Mouse (Mus musculus) intestine, postnatal 0 days (tissue): ENCODE measurements around the gene Zbtb34. TPM values are rescaled to one million over a fixed set of nuclear protein-coding genes. Genes with fewer than 3 reads are reported as not detected.
A peak's percentile ranks its signal among the peaks of the same experiment; 100 is the strongest.

Source experiments
- ATAC-seq: fragments of 200-750 bp; cut with Nextera tagmentation; 2 replicates; pipeline ENCODE4 v1.8.0; 2017; ENCODE audit warnings: mild to moderate bottlenecking, moderate TSS enrichment, moderate library complexity
- H3K27ac ChIP-seq: fragments of 300-500 bp; sonication (generic); 2 replicates; pipeline ENCODE4 v1.5.1; 2014; ENCODE audit warnings: mild to moderate bottlenecking, low read depth, low read length, moderate library complexity
- H3K27me3 ChIP-seq: fragments of 300-500 bp; sonication (generic); replicated peaks from 2 replicates; pipeline ENCODE4 v1.6.1; 2014; ENCODE audit warnings: low read length, mixed read lengths; ENCODE audit not compliant: control insufficient read depth, insufficient read depth
- H3K36me3 ChIP-seq: fragments of 300-500 bp; sonication (generic); 2 replicates; pipeline ENCODE4 v1.6.1; 2014; ENCODE audit warnings: mild to moderate bottlenecking, moderate library complexity; ENCODE audit not compliant: control insufficient read depth, insufficient read depth
- H3K4me1 ChIP-seq: fragments of 300-500 bp; sonication (generic); replicated peaks from 2 replicates; pipeline ENCODE4 v1.6.1; 2014; ENCODE audit warnings: antibody characterized with exemption, low read length, mixed read lengths; ENCODE audit not compliant: control insufficient read depth, insufficient read depth
- H3K4me2 ChIP-seq: fragments of 300-500 bp; sonication (generic); replicated peaks from 2 replicates; pipeline ENCODE4 v1.6.1; 2014; ENCODE audit warnings: low read depth, mild to moderate bottlenecking, moderate library complexity
- H3K4me3 ChIP-seq: fragments of 300-500 bp; sonication (generic); 2 replicates; pipeline ENCODE4 v1.5.1; 2014; ENCODE audit warnings: low read depth, low read length
- H3K9ac ChIP-seq: fragments of 300-500 bp; sonication (generic); 2 replicates; pipeline ENCODE4 v1.6.1; 2014; ENCODE audit warnings: mild to moderate bottlenecking, low read depth, low read length
- H3K9me3 ChIP-seq: fragments of 300-500 bp; sonication (generic); 2 replicates; pipeline ENCODE4 v1.6.1; 2016; ENCODE audit warnings: mixed run types; ENCODE audit not compliant: control insufficient read depth
- CTCF ChIP-seq: sonication (generic); IDR thresholded peaks from 2 replicates; pipeline ENCODE4 v1.5.1; 2016; ENCODE audit warnings: low read depth, mild to moderate bottlenecking, control low read depth, antibody characterized with exemption, moderate library complexity
- WGBS: fragments of 180-500 bp; shearing (Covaris S2); extraction: QIAGEN DNeasy Blood & Tissue Kit; methylation state at CpG from one replicate; pipeline ENCODE4 v1.1.7; 2014; 5-methylcytosine and 5-hydroxymethylcytosine counted together
- polyA plus RNA-seq: library from polyadenylated mRNA; unstranded; fragments of >200 nt; fragmentation: Nextera tagmentation; extraction: Ambion mirVana; gene quantifications from 2 replicates; pipeline ENCODE4 v1.2.1, GENCODE M21; 2015

Gene Zbtb34
- polyA plus RNA-seq: 1.5 and 2.1 TPM in 2 replicates

DNA sequence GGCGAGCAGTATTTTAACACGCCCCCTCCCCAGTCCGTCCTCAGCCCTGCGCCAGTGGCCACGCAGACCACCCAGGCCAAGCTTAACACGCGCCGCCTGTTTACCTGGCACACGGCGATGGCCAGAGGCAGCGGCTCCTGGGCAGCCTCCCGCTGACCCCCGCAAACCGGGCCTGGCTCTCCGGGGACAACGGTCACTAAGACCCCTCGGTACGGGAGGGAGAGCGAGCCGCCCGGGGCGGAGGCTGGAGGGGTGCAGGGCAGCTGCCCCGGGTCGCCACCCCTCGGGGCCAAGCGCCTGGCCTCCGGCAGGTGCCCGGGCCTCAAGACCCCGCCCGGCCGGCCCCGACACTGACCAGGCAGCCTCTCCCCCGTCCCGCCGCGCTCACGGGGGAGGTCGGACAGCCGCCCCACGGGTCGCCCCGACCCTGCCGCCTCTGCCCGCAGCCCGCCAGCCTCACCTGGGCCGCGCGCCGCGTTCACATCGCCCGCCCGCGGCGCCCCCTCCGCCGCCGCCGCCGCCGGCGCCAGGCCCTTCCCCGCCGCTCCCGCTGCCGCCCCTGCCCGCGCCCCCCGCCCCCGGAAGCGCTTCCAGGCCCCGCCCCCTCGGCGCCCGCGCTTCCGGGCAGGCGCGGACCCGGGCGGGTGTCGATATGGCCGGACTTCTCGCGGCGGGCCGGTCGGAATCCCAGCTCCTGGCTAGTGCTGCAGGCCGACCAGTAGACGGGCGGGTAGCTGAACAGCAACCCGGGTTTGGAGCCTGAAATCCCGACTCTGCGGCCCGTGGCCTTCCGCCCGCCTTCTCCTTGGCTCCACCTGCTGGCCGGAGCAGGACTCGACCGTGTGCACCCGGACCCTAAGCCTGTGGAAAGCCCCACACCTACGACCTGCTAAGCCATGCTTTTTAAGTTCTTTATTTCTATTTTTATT lies at the start of gene Zbtb34:
Gene Zbtb34, minus strand, starts transcription at position 554 of the 929 bp plus-strand sequence.
- H3K27ac ChIP-seq: peak within 1 kb of the TSS; percentile 80

DNA sequence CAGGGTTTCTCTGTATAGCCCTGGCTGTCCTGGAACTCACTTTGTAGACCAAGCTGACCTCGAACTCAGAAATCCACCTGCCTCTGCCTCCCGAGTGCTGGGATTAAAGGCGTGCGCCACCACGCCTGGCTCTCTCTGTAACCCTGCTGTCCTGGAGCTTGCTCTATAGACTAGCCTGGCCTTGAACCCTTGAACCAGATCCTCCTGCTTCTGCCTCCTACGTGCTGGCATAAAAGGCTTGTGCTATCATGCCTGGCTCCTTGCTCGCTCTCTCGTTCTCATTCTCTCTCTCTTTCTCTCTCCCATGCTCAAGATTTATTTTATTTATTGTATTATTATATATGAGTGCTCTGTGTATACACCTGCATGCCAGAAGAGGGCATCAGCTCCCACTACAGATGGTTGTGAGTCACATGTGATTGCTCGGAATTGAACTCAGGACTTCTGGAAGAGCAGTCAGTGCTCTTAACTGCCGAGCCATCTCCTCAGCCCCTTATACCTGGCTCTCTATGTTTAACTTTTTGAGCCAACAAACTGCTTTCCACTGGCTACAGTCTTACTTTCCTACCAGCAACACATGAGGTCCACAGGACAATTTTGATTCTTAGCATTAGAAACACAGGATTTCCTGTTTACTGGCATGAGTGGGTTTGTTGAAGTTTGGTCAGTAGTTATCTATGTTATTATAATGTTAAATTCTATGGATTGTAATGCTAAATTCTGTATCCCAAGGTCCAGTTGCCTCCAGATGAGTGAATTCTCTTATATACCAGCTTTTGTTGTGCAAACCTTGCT lies 47.0 kb upstream of the Zbtb34 start:
- no peak for TF ChIP-seq CTCF

More for the DNA sequence above, at the start of gene Zbtb34:
- ATAC-seq: peak; percentile 61
- TF ChIP-seq CTCF: peak; percentile 95
- Histone ChIP-seq H3K9ac (peak within 1 kb of the TSS; percentile 94), H3K4me2 (peak within 1 kb of the TSS; percentile 95), H3K36me3 (peaks cover 6% of the 10 kb centered on the region), H3K27me3 (no peaks in the 10 kb centered on the region), H3K9me3 (no peaks in the 10 kb centered on the region), H3K4me1 (peaks cover 2% of the 10 kb centered on the region; the same call in 1 of the 2 replicates), H3K4me3 (peak within 1 kb of the TSS; percentile 84)
- under 1% methylated on average over 52 of the region's 102 CpGs for WGBS

GRCm38 (mm10) chr2:33475961-33476360 lies 44.8 kb upstream of the Zbtb34 start:
- Histone ChIP-seq H3K4me1 (no peaks in the 10 kb centered on the region), H3K27me3 (0 out of 2 replicates have a peak, but pooled peaks cover 3% of the 10 kb centered on the region), H3K9me3 (0 out of 2 replicates have a peak, but pooled peaks cover 3% of the 10 kb centered on the region), H3K4me2 (no peak overlapping the region), H3K9ac (no peak overlapping the region), H3K36me3 (no peaks in the 10 kb centered on the region), H3K27ac (no peak overlapping the region), H3K4me3 (no peak overlapping the region)
- TF ChIP-seq CTCF: no peak
- ATAC-seq: no peak

More for the DNA sequence above, 47.0 kb upstream of the Zbtb34 start:
- H3K4me3 ChIP-seq: no peak overlapping the region
- no peaks in the 10 kb centered on the region for H3K36me3 ChIP-seq
- no peak overlapping the region for H3K4me2 ChIP-seq
- H3K9ac ChIP-seq: no peak overlapping the region
- H3K4me1 ChIP-seq: no peaks in the 10 kb centered on the region
- H3K27me3 ChIP-seq: 0 out of 2 replicates have a peak, but pooled peaks cover 3% of the 10 kb centered on the region
- 82% methylated on average over 10 of the region's 10 CpGs for WGBS
- no peak for ATAC-seq
- 0 out of 2 replicates have a peak, but pooled peaks cover 3% of the 10 kb centered on the region for H3K9me3 ChIP-seq
- no peak overlapping the region for H3K27ac ChIP-seq

DNA sequence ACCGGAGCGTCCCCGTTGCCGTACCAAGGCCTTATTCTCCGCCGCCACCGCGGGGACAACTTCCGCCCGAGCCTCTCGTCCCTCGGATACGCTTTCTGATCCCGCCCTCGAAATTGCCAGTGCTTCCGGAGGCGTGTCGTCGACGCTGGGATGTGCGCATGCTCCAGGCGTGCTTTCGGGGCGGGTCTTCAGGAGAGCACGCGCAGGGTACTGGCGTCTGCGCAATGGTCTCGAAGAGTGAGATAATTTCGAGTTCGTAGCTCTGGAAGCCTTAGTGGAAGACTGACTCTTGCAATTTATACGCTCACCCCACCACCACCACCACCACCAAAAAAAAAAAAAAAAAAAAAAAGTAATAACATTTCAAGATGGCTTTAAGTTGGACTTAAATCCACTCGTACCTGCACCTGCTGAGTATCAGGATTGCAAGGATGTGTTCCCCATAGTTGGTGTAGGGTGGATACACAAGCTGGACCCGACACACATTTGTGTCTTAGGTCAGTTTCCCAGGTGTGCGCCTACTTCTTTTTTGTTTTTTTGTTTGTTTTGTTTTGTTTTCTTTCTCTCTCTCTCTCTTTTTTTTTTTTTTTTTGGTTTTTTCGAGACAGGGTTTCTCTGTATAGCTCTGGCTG lies 37.5 kb upstream of the Zbtb34 start, which contains the start of gene Zbtb43:
Gene Zbtb43, minus strand, starts transcription at position 94 of the 632 bp plus-strand sequence.
- peak within 1 kb of the TSS; percentile 90 for H3K4me3 ChIP-seq
- ATAC-seq: peak; percentile 81
- WGBS: 4% methylated on average over 36 of the region's 36 CpGs
- H3K9me3 ChIP-seq: no peaks in the 10 kb centered on the region
- H3K27me3 ChIP-seq: no peaks in the 10 kb centered on the region
- peaks cover 3% of the 10 kb centered on the region; the same call in 1 of the 2 replicates for H3K4me1 ChIP-seq
- TF ChIP-seq CTCF: no peak
- peak within 1 kb of the TSS; percentile 96 for H3K27ac ChIP-seq
- peak within 1 kb of the TSS; percentile 95 for H3K9ac ChIP-seq
- H3K36me3 ChIP-seq: peaks cover 4% of the 10 kb centered on the region; the same call in 1 of the 2 replicates
- H3K4me2 ChIP-seq: peak within 1 kb of the TSS; percentile 84

DNA sequence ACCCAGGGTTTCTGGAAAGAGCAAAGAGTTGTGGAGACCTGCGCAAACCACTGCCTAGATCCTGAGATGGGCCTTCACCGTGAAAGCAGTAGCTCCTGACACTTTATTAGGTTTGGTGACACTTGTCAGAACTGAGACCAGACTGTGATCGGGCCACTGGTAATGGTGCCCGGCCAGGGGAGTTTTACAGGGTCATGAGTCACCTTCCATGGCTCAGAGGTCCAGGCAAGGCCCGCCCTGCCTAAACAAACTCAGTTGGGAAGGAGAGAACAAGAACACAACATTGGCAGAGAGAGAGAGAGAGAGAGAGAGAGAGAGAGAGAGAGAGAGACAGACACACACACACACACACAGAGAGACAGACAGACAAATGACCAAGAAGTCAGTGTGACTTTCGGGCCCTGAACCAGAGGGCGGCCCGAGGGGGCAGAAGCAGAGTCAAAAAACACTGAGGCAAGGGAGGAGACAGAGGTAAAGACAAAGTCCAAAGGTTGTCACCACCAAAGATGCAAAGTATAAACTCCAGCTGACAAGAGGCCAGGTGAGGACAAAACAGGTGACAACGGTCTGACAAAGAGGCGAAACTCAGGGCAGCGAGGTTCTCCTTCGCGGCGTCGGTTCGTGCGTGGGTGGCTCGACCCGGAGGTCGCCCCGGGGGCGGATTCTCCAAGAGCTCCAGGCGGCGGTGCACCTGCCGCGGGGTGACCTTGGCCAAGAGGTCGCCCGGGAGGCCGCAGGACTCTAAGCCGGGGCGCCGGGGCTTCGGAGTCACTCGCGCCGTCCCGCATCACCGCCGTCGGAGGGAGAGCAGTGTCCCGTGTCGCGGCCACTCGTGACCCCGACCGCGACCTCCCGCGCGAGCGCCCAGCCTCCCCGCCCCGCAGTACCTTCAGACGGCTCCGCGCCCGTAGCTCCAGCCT lies 36.7 kb upstream of the Zbtb34 start:
- WGBS: 3% methylated on average over 36 of the region's 57 CpGs
- H3K27ac ChIP-seq: peak overlapping the region; percentile 96
- no peaks in the 10 kb centered on the region for H3K27me3 ChIP-seq
- H3K9me3 ChIP-seq: no peaks in the 10 kb centered on the region
- H3K9ac ChIP-seq: peak overlapping the region; percentile 95
- peaks cover 4% of the 10 kb centered on the region; the same call in 1 of the 2 replicates for H3K36me3 ChIP-seq
- no peak for TF ChIP-seq CTCF
- ATAC-seq: peak; percentile 74
- H3K4me3 ChIP-seq: peak overlapping the region; percentile 90
- peak overlapping the region; percentile 84 for H3K4me2 ChIP-seq
- peaks cover 3% of the 10 kb centered on the region; the same call in 1 of the 2 replicates for H3K4me1 ChIP-seq
